Mouse (Mus musculus) forebrain, embryonic 14.5 days (tissue): ENCODE results near the gene Rad51b. TPM values are rescaled to one million over a fixed set of nuclear protein-coding genes. Genes with fewer than 3 reads are reported as not detected.

ENCODE experiments used
- ATAC-seq: fragments of 200-750 bp; cut with Nextera tagmentation; 2 replicates; pipeline ENCODE4 v1.8.0; 2017; ENCODE audit warnings: mild to moderate bottlenecking, moderate library complexity
- DNase-seq: peaks from one replicate; pipeline ENCODE4 v3.0.0-alpha.2; 2015; ENCODE audit warnings: low spot score
- H3K27ac ChIP-seq: fragments of 300-500 bp; sonication (generic); 2 replicates; pipeline ENCODE4 v1.5.1; 2014; ENCODE audit warnings: low read depth, mild to moderate bottlenecking, control low read depth, low read length, moderate library complexity
- H3K27me3 ChIP-seq: fragments of 300-500 bp; sonication (generic); replicated peaks from 2 replicates; pipeline ENCODE4 v1.6.1; 2014; ENCODE audit warnings: low read length, control low read depth, mixed read lengths; ENCODE audit not compliant: control insufficient read depth, insufficient read depth
- H3K36me3 ChIP-seq: fragments of 300-500 bp; sonication (generic); 2 replicates; pipeline ENCODE4 v1.6.1; 2014; ENCODE audit warnings: low read length, control low read depth; ENCODE audit not compliant: control insufficient read depth, insufficient read depth
- H3K4me1 ChIP-seq: fragments of 300-500 bp; sonication (generic); 2 replicates; pipeline ENCODE4 v1.6.1; 2014; ENCODE audit warnings: antibody characterized with exemption, low read length, control low read depth; ENCODE audit not compliant: control insufficient read depth, insufficient read depth
- H3K4me2 ChIP-seq: fragments of 300-500 bp; sonication (generic); 2 replicates; pipeline ENCODE4 v1.6.1; 2014; ENCODE audit warnings: mild to moderate bottlenecking, control low read depth, low read length
- H3K4me3 ChIP-seq: fragments of 300-500 bp; sonication (generic); 2 replicates; pipeline ENCODE4 v1.5.1; 2014; ENCODE audit warnings: low read depth, low read length, control low read depth
- H3K9ac ChIP-seq: fragments of 300-500 bp; sonication (generic); 2 replicates; pipeline ENCODE4 v1.6.1; 2014; ENCODE audit warnings: mild to moderate bottlenecking, low read length, control low read depth, moderate library complexity
- H3K9me3 ChIP-seq: fragments of 300-500 bp; sonication (generic); replicated peaks from 2 replicates; pipeline ENCODE4 v1.6.1; 2016; ENCODE audit warnings: low read length, control low read depth, mixed read lengths; ENCODE audit not compliant: control insufficient read depth
- WGBS: fragments of 180-500 bp; shearing (Covaris S2); extraction: QIAGEN DNeasy Blood & Tissue Kit; methylation state at CpG from one replicate; pipeline ENCODE4 v1.1.7; 2014; 5-methylcytosine and 5-hydroxymethylcytosine counted together
- polyA plus RNA-seq: library from polyadenylated mRNA; unstranded; fragments of >200 nt; fragmentation: Nextera tagmentation; extraction: Ambion mirVana; gene quantifications from 2 replicates; pipeline ENCODE4 v1.2.1, GENCODE M21; 2014

Rad51b gene
- polyA plus RNA-seq, 1 experiment from 2014 or later = 3.5 TPM

- Histone ChIP-seq H3K27ac (no peak overlapping the region), H3K9ac (no peak overlapping the region), H3K4me3 (no peak overlapping the region), H3K4me1 (0 out of 2 replicates have a peak, but pooled peaks cover 2% of the 10 kb centered on the region), H3K4me2 (no peak overlapping the region), H3K36me3 (no peaks in the 10 kb centered on the region), H3K9me3 (no peaks in the 10 kb centered on the region), H3K27me3 (no peaks in the 10 kb centered on the region)
- WGBS = 96% methylated on average over 5 of the region's 5 CpGs
- ATAC-seq = no peak
- no peak for DNase-seq
These were observed 345.6 kb downstream of the Rad51b start for GRCm38 (mm10) chr12:79642715-79643114.

GRCm38 (mm10) chr12:79645656-79646055 is 348.6 kb downstream of the Rad51b start:
- Histone ChIP-seq H3K4me1 (0 out of 2 replicates have a peak, but pooled peaks cover 2% of the 10 kb centered on the region), H3K4me2 (no peak overlapping the region), H3K36me3 (no peaks in the 10 kb centered on the region), H3K9ac (no peak overlapping the region), H3K27ac (no peak overlapping the region), H3K27me3 (no peaks in the 10 kb centered on the region), H3K9me3 (no peaks in the 10 kb centered on the region), H3K4me3 (no peak overlapping the region)
- no peak for ATAC-seq
- no peak for DNase-seq
- WGBS = 91% methylated on average over 4 of the region's 4 CpGs

- DNase-seq = no peak
- 88% methylated on average over 9 of the region's 9 CpGs for WGBS
- no peak overlapping the region for H3K4me2 ChIP-seq
- H3K4me1 ChIP-seq = no peaks in the 10 kb centered on the region
- no peak for ATAC-seq
- H3K4me3 ChIP-seq = no peak overlapping the region
- H3K27ac ChIP-seq = no peak overlapping the region
- no peaks in the 10 kb centered on the region for H3K9me3 ChIP-seq
- H3K36me3 ChIP-seq = no peaks in the 10 kb centered on the region
- no peaks in the 10 kb centered on the region for H3K27me3 ChIP-seq
- H3K9ac ChIP-seq = no peak overlapping the region
These were observed 349.6 kb downstream of the Rad51b start for GRCm38 (mm10) chr12:79646646-79647164.

GRCm38 (mm10) chr12:79647382-79647781 is 350.3 kb downstream of the Rad51b start:
- Histone ChIP-seq H3K27ac (no peak overlapping the region), H3K9ac (no peak overlapping the region), H3K4me2 (no peak overlapping the region), H3K36me3 (no peaks in the 10 kb centered on the region), H3K4me1 (no peaks in the 10 kb centered on the region), H3K4me3 (no peak overlapping the region), H3K27me3 (no peaks in the 10 kb centered on the region), H3K9me3 (no peaks in the 10 kb centered on the region)
- 94% methylated on average over 6 of the region's 6 CpGs for WGBS
- no peak for DNase-seq
- no peak for ATAC-seq

GRCm38 (mm10) chr12:79647976-79648375 is 350.9 kb downstream of the Rad51b start:
- H3K27me3 ChIP-seq = no peaks in the 10 kb centered on the region
- no peak overlapping the region for H3K9ac ChIP-seq
- 75% methylated on average over 5 of the region's 5 CpGs for WGBS
- H3K4me1 ChIP-seq = no peaks in the 10 kb centered on the region
- no peak overlapping the region for H3K27ac ChIP-seq
- ATAC-seq (no peak), DNase-seq (no peak)
- H3K4me3 ChIP-seq = no peak overlapping the region
- H3K36me3 ChIP-seq = no peaks in the 10 kb centered on the region
- no peaks in the 10 kb centered on the region for H3K9me3 ChIP-seq
- H3K4me2 ChIP-seq = no peak overlapping the region

- Histone ChIP-seq H3K9ac (no peak overlapping the region), H3K27ac (no peak overlapping the region), H3K4me1 (no peaks in the 10 kb centered on the region), H3K4me3 (no peak overlapping the region), H3K27me3 (no peaks in the 10 kb centered on the region), H3K4me2 (no peak overlapping the region), H3K36me3 (no peaks in the 10 kb centered on the region), H3K9me3 (no peaks in the 10 kb centered on the region)
- no peak for ATAC-seq
- 40% methylated on average over 7 of the region's 7 CpGs for WGBS
- DNase-seq = peak; percentile 8
These were observed 352.0 kb downstream of the Rad51b start for GRCm38 (mm10) chr12:79648812-79649700.

GRCm38 (mm10) chr12:79649796-79650195 is 352.7 kb downstream of the Rad51b start:
- H3K9me3 ChIP-seq = no peaks in the 10 kb centered on the region
- H3K27ac ChIP-seq = no peak overlapping the region
- no peak overlapping the region for H3K9ac ChIP-seq
- DNase-seq (no peak), ATAC-seq (no peak)
- H3K4me3 ChIP-seq = no peak overlapping the region
- no peaks in the 10 kb centered on the region for H3K27me3 ChIP-seq
- no peak overlapping the region for H3K4me2 ChIP-seq
- no peaks in the 10 kb centered on the region for H3K4me1 ChIP-seq
- H3K36me3 ChIP-seq = no peaks in the 10 kb centered on the region

- H3K9ac ChIP-seq = no peak overlapping the region
- H3K4me1 ChIP-seq = no peaks in the 10 kb centered on the region
- WGBS = 94% methylated on average over 5 of the region's 5 CpGs
- ATAC-seq (no peak), DNase-seq (no peak)
- no peak overlapping the region for H3K27ac ChIP-seq
- H3K4me2 ChIP-seq = no peak overlapping the region
- H3K9me3 ChIP-seq = no peaks in the 10 kb centered on the region
- H3K4me3 ChIP-seq = no peak overlapping the region
- no peaks in the 10 kb centered on the region for H3K27me3 ChIP-seq
- no peaks in the 10 kb centered on the region for H3K36me3 ChIP-seq
These were observed 358.1 kb downstream of the Rad51b start for GRCm38 (mm10) chr12:79655138-79655537.

- Histone ChIP-seq H3K36me3 (no peaks in the 10 kb centered on the region), H3K4me1 (no peaks in the 10 kb centered on the region), H3K4me3 (no peak overlapping the region), H3K4me2 (no peak overlapping the region), H3K9me3 (no peaks in the 10 kb centered on the region), H3K9ac (no peak overlapping the region), H3K27ac (no peak overlapping the region), H3K27me3 (no peaks in the 10 kb centered on the region)
- DNase-seq (no peak), ATAC-seq (no peak)
- 77% methylated on average over 3 of the region's 3 CpGs for WGBS
These were observed 361.8 kb downstream of the Rad51b start for GRCm38 (mm10) chr12:79658861-79659260.
